Mouse (Mus musculus): Measurements from ENCODE around the gene Grrp1.
A peak's percentile ranks its signal among the peaks of the same experiment; 100 is the strongest.
"Not testable (repeated sequence)": the region's sequence is repeated elsewhere in the genome, so short reads cannot be mapped to it uniquely, and the experiment has no call there.

Grrp1 gene

GRCm38 (mm10) chr4:134269622-134270021 is 15.7 kb upstream of the Grrp1 start:
- not testable (repeated sequence) for DNase-seq (ENCODE audit: low spot score in 2 of 2)

GRCm38 (mm10) chr4:134268102-134268655 is 14.3 kb upstream of the Grrp1 start:
- no peak for DNase-seq (ENCODE audit: low spot score in 2 of 2)

GRCm38 (mm10) chr4:134265860-134266585 is 12.1 kb upstream of the Grrp1 start:
- no peak for DNase-seq (ENCODE audit: low spot score in 2 of 2)

- no peak for DNase-seq (ENCODE audit: low spot score in 2 of 2)
Observed at GRCm38 (mm10) chr4:134263191-134263590, 9.3 kb upstream of the Grrp1 start.

- DNase-seq (ENCODE audit: low spot score in 2 of 2) = no peak
Observed at GRCm38 (mm10) chr4:134258354-134258753, 4.4 kb upstream of the Grrp1 start.

- DNase-seq (ENCODE audit: low spot score in 2 of 2) = no peak
Observed at GRCm38 (mm10) chr4:134257198-134258009, 3.5 kb upstream of the Grrp1 start.

GRCm38 (mm10) chr4:134256407-134257197 is 2.7 kb upstream of the Grrp1 start:
- no peak for DNase-seq (ENCODE audit: low spot score in 2 of 2)

GRCm38 (mm10) chr4:134255854-134256253 is 1.9 kb upstream of the Grrp1 start:
- DNase-seq (ENCODE audit: low spot score in 2 of 2) = no peak

- no peak for DNase-seq (ENCODE audit: low spot score in 2 of 2)
Observed at GRCm38 (mm10) chr4:134254835-134255234, 929 bp upstream of the Grrp1 start.

GRCm38 (mm10) chr4:134252911-134253721 is 790 bp downstream of the Grrp1 start:
- DNase-seq (ENCODE audit: low spot score in 2 of 2) = no peak

- no peak for DNase-seq (ENCODE audit: low spot score in 2 of 2)
Observed at GRCm38 (mm10) chr4:134252131-134252910, 1.6 kb downstream of the Grrp1 start.

- DNase-seq (ENCODE audit: low spot score in 2 of 2) = no peak
Observed at GRCm38 (mm10) chr4:134251241-134252130, 2.4 kb downstream of the Grrp1 start.

GRCm38 (mm10) chr4:134250930-134251240 is 3.0 kb downstream of the Grrp1 start:
- no peak for DNase-seq (ENCODE audit: low spot score in 2 of 2)

- DNase-seq (ENCODE audit: low spot score in 2 of 2) = no peak
Observed at GRCm38 (mm10) chr4:134250116-134250929, 3.6 kb downstream of the Grrp1 start.

GRCm38 (mm10) chr4:134249651-134250050 is 4.3 kb downstream of the Grrp1 start:
- DNase-seq (ENCODE audit: low spot score in 2 of 2) = peak; percentile 45 to 69

GRCm38 (mm10) chr4:134246719-134247258 is 7.1 kb downstream of the Grrp1 start, which contains the start of gene Gm30191:
Gm30191 (plus strand) TSS chr4:134246935.
- no peak for DNase-seq (ENCODE audit: low spot score in 2 of 2)

GRCm38 (mm10) chr4:134246256-134246655 is 7.7 kb downstream of the Grrp1 start:
- no peak for DNase-seq (ENCODE audit: low spot score in 2 of 2)

All from natural killer cell, adult 2 months (primary cell).